ENCODE assay signal across 8 mouse cellular contexts in genomic region chr17:94750136-94750729, GRCm38 (mm10). TPM values are rescaled to one million over a fixed set of nuclear protein-coding genes. Genes with fewer than 3 reads are reported as not detected.
DNase-seq lines count a peak whose midpoint lies in the region; ATAC-seq and TF ChIP-seq lines count a peak whose summit lies in the region.

No protein-coding gene starts in this region.

- no peak overlapping the region for H3K27ac ChIP-seq in liver, adult 2 months (replicated peaks; ENCODE audit: insufficient read depth, low read depth, low read length)
- peak overlapping the region; percentile 8; the same call in 1 of the 2 replicates for H3K27ac ChIP-seq in hindbrain, embryonic 16.5 days (ENCODE audit: low read depth, low read length)
- peak overlapping the region; percentile 92 for H3K27ac ChIP-seq in midbrain, embryonic 16.5 days (ENCODE audit: low read length)

- no peak for TF ChIP-seq CTCF in liver, adult 2 months (IDR thresholded peaks at IDR 0.05; ENCODE audit: low read depth, low read length)

- H3K9ac ChIP-seq in liver, adult 2 months (ENCODE audit: low read depth, low read length): peak overlapping the region; percentile 16; the same call in 1 of the 2 replicates
- H3K9ac ChIP-seq in hindbrain, embryonic 16.5 days (ENCODE audit: low read depth, low read length): peak overlapping the region; percentile 81; the same call in 1 of the 2 replicates
- peak overlapping the region; percentile 72 for H3K9ac ChIP-seq in midbrain, embryonic 16.5 days (ENCODE audit: low read depth, low read length)

- no peaks in the 10 kb centered on the region for H3K36me3 ChIP-seq in liver, adult 2 months (ENCODE audit: control insufficient read depth, insufficient read depth, low read length)
- H3K36me3 ChIP-seq in hindbrain, embryonic 16.5 days (ENCODE audit: control insufficient read depth, insufficient read depth, low read length): no peaks in the 10 kb centered on the region
- H3K36me3 ChIP-seq in midbrain, embryonic 16.5 days (ENCODE audit: control insufficient read depth, insufficient read depth, low read length): no peaks in the 10 kb centered on the region

- TF ChIP-seq POLR2A in liver, adult 2 months (IDR thresholded peaks at IDR 0.05; ENCODE audit: extremely low read depth, insufficient read depth, low read length): no peak

- H3K4me1 ChIP-seq in liver, adult 2 months (ENCODE audit: control insufficient read depth, insufficient read depth, low read length): peaks cover 1% of the 10 kb centered on the region; the same call in 1 of the 2 replicates
- H3K4me1 ChIP-seq in hindbrain, embryonic 16.5 days (ENCODE audit: control insufficient read depth, insufficient read depth, low read depth, low read length): peaks cover 12% of the 10 kb centered on the region
- peaks cover 12% of the 10 kb centered on the region for H3K4me1 ChIP-seq in midbrain, embryonic 16.5 days (ENCODE audit: control insufficient read depth, insufficient read depth, low read length)

- peak overlapping the region; percentile 78 for H3K4me2 ChIP-seq in hindbrain, embryonic 16.5 days (ENCODE audit: low read length)
- H3K4me2 ChIP-seq in midbrain, embryonic 16.5 days (ENCODE audit: low read length): peak overlapping the region; percentile 84

- 1% methylated on average over 22 of the region's 22 CpGs for WGBS in liver, adult 2 months
- 3% methylated on average over 22 of the region's 22 CpGs for WGBS in hindbrain, embryonic 16.5 days
- WGBS in midbrain, embryonic 16.5 days: 2% methylated on average over 22 of the region's 22 CpGs

- peak; percentile 18 for ATAC-seq in common myeloid progenitor, adult 5-6 weeks (replicated peaks; ENCODE audit: low read depth, poor library complexity, severe bottlenecking)
- peak; percentile 44; the same call in 1 of the 2 replicates for ATAC-seq in hindbrain, embryonic 16.5 days
- ATAC-seq in midbrain, embryonic 16.5 days: 0 out of 2 replicates have a peak, but pooled peaks have one; percentile 0

- no peaks in the 10 kb centered on the region for H3K79me2 ChIP-seq in liver, adult 2 months (ENCODE audit: control insufficient read depth, insufficient read depth, low read length)

- no peaks in the 10 kb centered on the region for H3K9me3 ChIP-seq in hindbrain, embryonic 16.5 days (ENCODE audit: control insufficient read depth, low read length)
- no peaks in the 10 kb centered on the region for H3K9me3 ChIP-seq in midbrain, embryonic 16.5 days (replicated peaks; ENCODE audit: control insufficient read depth, low read length, poor library complexity, severe bottlenecking)

- H3K27me3 ChIP-seq in liver, adult 2 months (ENCODE audit: control insufficient read depth, insufficient read depth, low read length): no peaks in the 10 kb centered on the region
- H3K27me3 ChIP-seq in hindbrain, embryonic 16.5 days (replicated peaks; ENCODE audit: control insufficient read depth, insufficient read depth, low read length): no peaks in the 10 kb centered on the region
- no peaks in the 10 kb centered on the region for H3K27me3 ChIP-seq in midbrain, embryonic 16.5 days (ENCODE audit: control insufficient read depth, insufficient read depth, low read depth, low read length)

- H3K4me3 ChIP-seq in liver, adult 2 months (ENCODE audit: insufficient read depth, low read depth, low read length): peak overlapping the region; percentile 73
- peak overlapping the region; percentile 62 for H3K4me3 ChIP-seq in hindbrain, embryonic 16.5 days (ENCODE audit: low read length)
- H3K4me3 ChIP-seq in midbrain, embryonic 16.5 days (ENCODE audit: low read depth, low read length): peak overlapping the region; percentile 56

- intact Hi-C loops in left cerebral cortex, postnatal 4 days (cut with DNase I): no loop called here

- DNase-seq in liver, adult 2 months (ENCODE audit: extremely low read depth, low read depth, low spot score): no peak
- no peak for DNase-seq in liver
- DNase-seq in left cerebral cortex, postnatal 4 days: no peak
- DNase-seq in gastrocnemius, adult 8-10 months (ENCODE audit: low spot score in 2 of 2): no peak
- DNase-seq in thymus, postnatal 10 days (ENCODE audit: low spot score in 2 of 2): no peak

RNA-seq across cellular contexts. Expression of gene Mettl4, which starts 0.4 kb away (rescaled TPM):
- total RNA-seq in liver, adult 2 months (2014; rRNA removed): 11.5 and 12.5 TPM in 2 replicates
- polyA plus RNA-seq in liver, adult 2 months (2012; rRNA removed): 2.5 and 3.2 TPM in 2 replicates
- total RNA-seq in common myeloid progenitor, adult 5-6 weeks (2017): 27.5 and 31.1 TPM in 2 replicates
- 14.9 and 16.4 TPM in 2 replicates for polyA plus RNA-seq in hindbrain, embryonic 16.5 days (2015; fragmentation: Nextera tagmentation; extraction: Ambion mirVana)
- polyA plus RNA-seq in midbrain, embryonic 16.5 days (2015; fragmentation: Nextera tagmentation; extraction: Ambion mirVana): 14.9 and 18.6 TPM in 2 replicates
- 10 to 100 TPM; 15.6 to 19.5 TPM for total RNA-seq in left cerebral cortex, postnatal 4 days (2021)
- 1 to 10 TPM; 7.0 to 8.9 (median 7.3) TPM for total RNA-seq in gastrocnemius, adult 8-10 months (2022)

Comparison
In these comparisons a context has a peak if more than half of its experiments do, and no peak if none do; other contexts are left out.
1. H3K9ac ChIP-seq: peak in every context shown above with its lines; median percentile 81 in hindbrain, embryonic 16.5 days; 72 in midbrain, embryonic 16.5 days; 16 in liver, adult 2 months.